Mouse (Mus musculus) c-Kit-positive CD71-positive TER-119-positive erythroid progenitor cells, embryonic 14.5 days (primary cell): ENCODE data around the gene Metrn.

Source experiments
- DNase-seq: peaks from one replicate; pipeline ENCODE4 v3.0.0-alpha.2; 2013; ENCODE audit warnings: low spot score

Metrn gene

DNA sequence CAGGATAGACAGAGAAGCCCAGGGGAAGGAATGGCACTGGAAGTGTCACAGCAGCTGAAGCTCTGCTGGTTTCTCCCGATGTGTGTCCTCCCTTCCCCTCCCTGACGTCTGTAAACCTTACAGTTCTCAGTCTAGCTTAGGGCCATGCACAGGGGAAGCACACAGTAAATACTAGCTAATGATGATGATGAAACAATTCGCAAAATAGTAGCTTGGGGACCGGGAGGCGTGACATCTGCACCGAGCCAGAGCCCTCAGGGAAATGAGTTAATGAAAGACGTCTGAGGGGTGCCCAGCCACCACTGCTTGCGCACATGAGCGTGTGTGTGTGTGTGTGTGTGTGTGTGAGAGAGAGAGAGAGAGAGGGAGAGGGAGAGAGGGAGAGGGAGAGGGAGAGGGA is 27.6 kb downstream of the Metrn start:
- no peak for DNase-seq

GRCm38 (mm10) chr17:25765886-25766285 is 31.1 kb downstream of the Metrn start:
- no peak for DNase-seq

DNA sequence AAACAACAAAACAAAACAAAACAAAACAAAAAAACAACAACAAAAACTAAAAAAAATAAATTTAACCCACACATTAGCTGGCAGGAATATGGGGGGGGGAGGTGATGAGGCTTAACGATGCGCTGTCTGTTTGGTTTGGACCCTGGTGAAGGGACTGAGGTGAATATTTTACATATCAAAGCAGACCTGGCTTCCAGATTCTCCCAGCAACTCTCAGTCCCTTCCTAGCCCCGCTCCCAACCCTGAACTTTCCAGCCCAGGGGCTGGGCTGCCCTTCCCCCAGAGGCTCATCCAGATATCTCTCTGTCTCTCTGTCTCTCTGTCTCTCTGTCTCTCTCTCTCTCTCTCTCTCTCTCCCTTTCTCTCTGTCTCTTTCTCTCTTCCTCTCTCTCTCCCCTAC is 34.3 kb downstream of the Metrn start:
- DNase-seq: no peak

DNA sequence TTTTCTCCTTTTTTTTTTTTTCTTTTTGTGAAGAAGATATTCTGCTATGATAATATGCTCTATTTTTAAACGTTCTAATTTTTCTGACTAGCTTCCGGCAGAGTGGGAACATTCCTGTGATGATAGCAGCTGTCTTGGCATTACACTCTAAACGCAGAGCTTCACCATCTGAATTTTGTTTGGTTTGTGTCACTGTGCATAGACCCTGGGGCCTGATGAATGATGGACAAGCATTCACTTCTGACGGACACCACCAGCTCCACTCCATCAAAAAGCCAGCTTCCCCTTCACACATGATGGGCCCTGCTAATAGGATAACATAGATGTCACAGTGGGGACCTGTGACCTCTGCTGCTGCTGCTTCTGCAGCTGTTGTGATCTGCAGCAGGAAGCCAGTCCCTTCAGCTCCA is 35.4 kb downstream of the Metrn start:
- DNase-seq: no peak

- no peak for DNase-seq
Observed at GRCm38 (mm10) chr17:25760148-25760547, 36.8 kb downstream of the Metrn start.

DNA sequence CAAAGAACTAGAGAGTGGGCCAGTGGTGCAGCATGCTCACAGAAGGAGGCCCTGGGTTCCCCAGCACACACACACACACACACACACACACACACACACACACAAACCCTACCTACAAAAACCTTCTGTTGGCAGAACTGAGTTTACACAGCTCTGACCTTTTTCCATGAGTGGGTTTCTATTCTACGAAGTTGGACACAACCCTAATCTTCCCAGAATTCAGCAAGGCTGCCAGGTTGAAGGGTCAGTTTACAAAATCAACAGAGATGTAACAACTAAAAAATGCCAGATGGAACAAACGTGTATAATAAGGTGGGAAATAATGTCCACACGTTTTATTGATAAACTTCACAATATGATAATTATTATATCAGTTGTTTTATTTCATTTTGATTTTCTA is 39.2 kb downstream of the Metrn start:
- DNase-seq: no peak

GRCm38 (mm10) chr17:25756378-25757242 is 40.3 kb downstream of the Metrn start:
- DNase-seq: no peak

DNA sequence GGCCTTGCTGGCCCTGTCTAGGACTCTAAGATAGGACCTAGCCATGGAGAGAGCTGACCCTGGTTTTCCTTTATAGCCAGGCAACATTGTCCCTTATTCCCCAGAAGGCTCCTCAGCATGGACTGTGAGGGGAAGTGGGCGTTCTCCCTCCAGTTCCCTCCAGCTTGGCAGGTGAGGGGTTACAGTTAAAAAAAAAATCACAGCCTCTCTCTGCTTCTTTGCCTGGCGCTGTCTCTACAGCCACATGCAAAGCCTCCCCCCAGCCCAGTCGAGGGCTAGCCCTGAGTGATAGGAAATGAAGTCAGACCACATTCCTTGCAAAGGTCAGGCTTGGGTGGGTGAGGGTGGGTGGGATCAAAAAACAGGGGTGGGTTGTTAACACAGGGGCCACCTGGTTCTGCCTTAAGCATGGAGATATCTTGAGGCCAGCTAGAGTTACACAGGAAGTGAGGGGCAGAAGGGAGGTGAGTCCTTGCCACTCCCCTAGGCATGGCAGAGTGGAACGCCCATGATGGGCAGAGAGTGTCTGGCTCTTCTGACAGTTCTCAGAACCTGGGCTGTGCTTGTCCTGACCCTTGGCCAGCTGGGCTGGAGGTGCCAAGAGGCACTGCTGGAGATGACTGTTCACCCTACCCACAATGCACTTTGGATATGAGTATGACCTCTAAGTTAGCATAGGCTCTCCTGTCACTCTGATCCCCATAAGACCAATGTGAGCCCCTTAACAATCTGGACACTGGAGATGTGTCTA is 41.1 kb downstream of the Metrn start:
- DNase-seq: no peak

GRCm38 (mm10) chr17:25755086-25755485 is 41.9 kb downstream of the Metrn start:
- no peak for DNase-seq

DNA sequence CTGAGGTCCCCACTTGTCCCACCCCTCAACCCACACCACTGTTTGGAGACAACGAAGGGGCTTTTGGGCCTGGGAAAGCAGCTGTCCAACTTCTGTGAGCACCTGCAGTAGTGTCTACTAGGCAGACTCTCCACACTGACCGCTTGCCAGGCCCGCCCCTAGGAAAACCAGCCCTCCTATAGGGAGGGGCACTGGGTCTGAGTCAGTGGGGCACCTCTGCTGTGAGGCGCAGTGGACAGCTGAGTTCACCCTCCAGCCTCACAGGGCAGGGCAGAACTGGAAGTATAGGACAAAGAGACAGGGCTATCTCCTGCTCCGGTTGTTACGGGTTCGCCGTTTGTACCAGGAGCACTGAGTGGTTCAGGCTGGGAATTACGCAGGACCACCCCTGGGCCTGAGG is 42.7 kb downstream of the Metrn start, which contains the start of gene Msln:
TSS of gene Msln (minus strand) at position 138 of the 400 bp plus-strand sequence.
- no peak for DNase-seq

GRCm38 (mm10) chr17:25751446-25751845 is 45.5 kb downstream of the Metrn start:
- DNase-seq: no peak

DNA sequence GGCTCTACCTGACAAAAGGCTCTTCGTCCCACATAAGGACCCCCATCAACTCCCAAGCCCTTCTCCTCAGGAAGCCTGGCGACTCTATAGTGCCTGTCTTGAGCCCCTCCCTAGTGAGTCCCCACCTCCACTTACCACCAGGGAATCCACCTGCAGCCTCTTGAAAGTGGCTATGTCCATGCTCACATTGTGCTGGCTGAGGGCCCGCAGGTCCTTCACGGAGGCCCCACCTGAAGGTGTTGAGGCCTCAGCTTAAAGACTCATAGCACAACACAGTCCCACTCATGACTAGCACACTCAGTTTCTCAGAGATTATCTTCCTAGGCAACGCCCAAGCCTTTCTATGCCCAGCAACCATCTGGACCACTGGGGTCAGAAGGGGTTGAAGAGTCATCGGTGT is 47.6 kb downstream of the Metrn start:
- DNase-seq: no peak

GRCm38 (mm10) chr17:25748238-25748637 is 48.7 kb downstream of the Metrn start:
- DNase-seq: no peak

DNA sequence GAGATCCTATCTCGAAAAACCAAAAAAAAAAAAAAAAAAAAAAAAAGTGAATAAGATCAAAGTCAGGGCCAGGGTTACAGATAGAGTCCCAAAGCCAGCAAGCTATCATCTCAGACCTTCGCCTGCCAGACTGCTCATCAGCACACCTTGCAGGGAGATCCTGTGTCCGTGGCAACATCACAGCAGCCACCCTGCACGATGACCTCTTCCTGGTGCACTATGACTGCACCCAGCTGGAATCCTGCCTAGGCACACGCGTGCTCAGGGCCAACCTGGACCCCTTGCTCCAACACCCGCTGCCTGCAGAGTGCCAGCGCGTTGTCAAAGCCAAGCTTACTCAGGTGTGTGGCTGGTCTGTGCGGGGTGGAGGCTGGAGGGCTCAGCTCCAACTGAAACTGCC is 52.6 kb downstream of the Metrn start:
- DNase-seq: no peak

DNA sequence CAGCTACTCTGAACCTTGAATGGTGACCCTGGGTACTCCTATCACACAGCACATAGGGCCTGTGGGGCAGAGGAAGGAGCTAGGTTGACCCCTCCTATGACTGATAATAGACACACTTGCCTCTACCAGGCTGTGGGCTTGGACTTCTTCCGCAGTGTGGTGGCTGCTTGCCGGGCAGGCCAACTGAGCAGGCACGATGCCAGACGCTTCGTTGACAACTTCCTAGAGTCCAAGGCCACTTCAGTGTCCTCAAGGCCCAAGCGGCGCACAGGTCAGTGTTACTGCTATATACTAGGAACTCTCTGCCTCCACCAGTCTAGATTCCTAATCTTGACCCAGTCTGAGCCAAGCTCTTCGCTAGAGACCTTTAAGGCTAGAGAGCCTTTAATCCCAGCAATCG is 53.1 kb downstream of the Metrn start:
- no peak for DNase-seq
